Mouse (Mus musculus): ENCODE measurements around the gene Polr3g. TPM values are rescaled to one million over a fixed set of nuclear protein-coding genes. Genes with fewer than 3 reads are reported as not detected.

The Polr3g gene
- polyA plus RNA-seq, 1 experiment from 2014 or later = 5.1 TPM

DNA sequence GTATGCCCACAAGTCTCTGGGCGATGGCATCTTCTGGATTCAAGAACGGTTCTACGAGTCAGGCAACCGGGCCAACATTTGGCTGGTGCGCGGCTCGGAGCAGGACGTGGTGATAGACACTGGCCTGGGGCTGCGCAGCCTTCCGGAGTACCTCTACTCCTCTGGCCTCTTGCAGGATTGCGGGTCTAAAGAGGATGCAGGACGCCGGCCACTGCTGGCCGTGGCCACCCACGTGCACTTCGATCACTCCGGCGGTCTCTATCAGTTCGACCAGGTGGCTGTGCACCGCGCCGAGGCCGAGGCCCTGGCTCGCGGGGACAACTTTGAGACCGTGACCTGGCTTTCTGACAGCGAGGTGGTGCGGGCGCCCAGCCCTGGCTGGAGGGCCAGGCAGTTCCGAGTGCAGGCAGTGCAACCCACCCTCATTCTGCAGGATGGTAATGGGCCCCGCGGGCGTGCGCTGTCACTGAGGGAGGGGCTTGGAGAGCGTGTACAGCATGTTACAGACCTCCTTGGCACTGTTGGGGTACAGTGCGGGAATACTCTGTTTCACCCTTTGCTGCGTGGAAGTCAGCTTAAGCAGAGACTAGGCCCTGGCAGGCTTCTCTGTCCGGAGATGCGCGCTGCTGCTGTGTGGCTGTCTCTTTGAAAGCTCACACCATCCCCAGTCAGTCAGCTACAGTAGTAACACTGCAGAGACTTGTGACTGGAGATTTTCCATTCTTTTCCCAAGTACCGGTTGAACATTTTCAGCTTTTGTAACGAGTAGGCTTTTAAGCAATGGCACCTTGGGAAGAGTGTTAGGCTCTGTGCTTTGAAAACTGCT, 946 bp upstream of the Polr3g start:
- no peak for DNase-seq (ENCODE audit: low spot score)
- under 1% methylated on average over 41 of the region's 42 CpGs for WGBS
- ATAC-seq = no peak; the same call in 1 of the 2 replicates
- no peaks in the 10 kb centered on the region for H3K4me1 ChIP-seq (ENCODE audit: insufficient read depth, low read depth, low read length)
- H3K4me2 ChIP-seq (replicated peaks; ENCODE audit: low read depth, low read length) = peak overlapping the region; percentile 98
- no peaks in the 10 kb centered on the region for H3K27me3 ChIP-seq (replicated peaks; ENCODE audit: insufficient read depth, low read length)
- peak overlapping the region; percentile 46; the same call in 1 of the 2 replicates for H3K9ac ChIP-seq (replicated peaks; ENCODE audit: low read depth)
- H3K9me3 ChIP-seq (ENCODE audit: low read length) = no peaks in the 10 kb centered on the region
- H3K27ac ChIP-seq (ENCODE audit: low read length) = 0 out of 2 replicates have a peak overlapping the region, but pooled peaks have one; percentile 32
- H3K4me3 ChIP-seq (ENCODE audit: low read depth, low read length) = peak overlapping the region; percentile 75
- no peaks in the 10 kb centered on the region for H3K36me3 ChIP-seq (ENCODE audit: insufficient read depth, low read length)
- TF ChIP-seq EP300 (IDR thresholded peaks at IDR 0.05) = no peak

DNA sequence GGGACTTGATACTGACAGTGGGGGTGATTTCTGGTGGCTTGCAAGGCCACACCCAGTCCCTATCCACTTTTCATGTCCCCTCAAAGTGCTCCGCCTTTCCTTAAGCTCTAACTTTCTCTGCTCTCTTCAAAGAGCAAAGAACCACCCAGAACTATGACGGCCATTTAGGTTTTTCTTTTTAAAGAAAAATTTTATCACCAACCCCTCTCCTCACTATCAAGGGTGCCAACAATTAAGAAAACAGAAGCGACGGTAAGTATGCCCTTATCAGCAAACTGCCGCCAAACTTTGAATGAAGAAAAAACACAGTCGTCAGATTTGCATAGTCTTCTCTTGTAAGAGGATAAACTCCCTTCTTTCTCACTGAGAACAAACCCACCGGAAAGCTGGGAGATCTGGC, 547 bp downstream of the Polr3g start:
- Histone ChIP-seq H3K36me3 (ENCODE audit: insufficient read depth, low read length) (no peaks in the 10 kb centered on the region), H3K4me2 (replicated peaks; ENCODE audit: low read depth, low read length) (peak overlapping the region; percentile 98), H3K4me1 (ENCODE audit: insufficient read depth, low read depth, low read length) (no peaks in the 10 kb centered on the region), H3K27ac (ENCODE audit: low read length) (no peak overlapping the region), H3K27me3 (replicated peaks; ENCODE audit: insufficient read depth, low read length) (no peaks in the 10 kb centered on the region), H3K9ac (replicated peaks; ENCODE audit: low read depth) (peak overlapping the region; percentile 17; the same call in 1 of the 2 replicates), H3K9me3 (ENCODE audit: low read length) (no peaks in the 10 kb centered on the region), H3K4me3 (ENCODE audit: low read depth, low read length) (peak overlapping the region; percentile 75)
- 1% methylated on average over 7 of the region's 7 CpGs for WGBS
- ATAC-seq (no peak), DNase-seq (ENCODE audit: low spot score) (peak; percentile 20)
- TF ChIP-seq EP300 (IDR thresholded peaks at IDR 0.05) (no peak), CTCF (IDR thresholded peaks at IDR 0.05) (no peak)

DNA sequence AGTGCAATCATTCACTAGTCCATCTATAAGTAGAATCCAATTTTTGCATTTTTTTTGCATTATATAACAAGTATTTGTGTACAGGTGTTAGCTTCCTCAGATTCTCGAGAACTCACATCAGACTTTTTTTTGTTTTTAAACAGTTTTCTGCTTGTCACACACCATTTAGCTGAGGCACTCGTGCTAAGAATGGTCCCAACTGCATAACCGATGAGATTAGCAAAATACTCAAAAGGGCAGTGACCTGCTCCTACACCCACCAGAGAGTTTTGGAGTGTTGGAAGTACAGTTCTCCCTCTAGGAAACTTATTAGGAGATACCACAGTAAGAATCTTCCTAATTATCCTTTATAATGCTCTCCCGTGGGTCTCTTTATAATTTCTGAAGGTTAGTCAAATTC, 1.0 kb downstream of the Polr3g start:
- H3K36me3 ChIP-seq (ENCODE audit: insufficient read depth, low read length) = no peaks in the 10 kb centered on the region
- H3K4me3 ChIP-seq (ENCODE audit: low read depth, low read length) = no peak overlapping the region
- H3K9me3 ChIP-seq (ENCODE audit: low read length) = no peaks in the 10 kb centered on the region
- H3K27ac ChIP-seq (ENCODE audit: low read length) = no peak overlapping the region
- TF ChIP-seq CTCF (IDR thresholded peaks at IDR 0.05) (no peak), EP300 (IDR thresholded peaks at IDR 0.05) (no peak)
- peak overlapping the region; percentile 98; the same call in 1 of the 2 replicates for H3K4me2 ChIP-seq (replicated peaks; ENCODE audit: low read depth, low read length)
- H3K27me3 ChIP-seq (replicated peaks; ENCODE audit: insufficient read depth, low read length) = no peaks in the 10 kb centered on the region
- H3K4me1 ChIP-seq (ENCODE audit: insufficient read depth, low read depth, low read length) = no peaks in the 10 kb centered on the region
- DNase-seq (ENCODE audit: low spot score) = no peak
- WGBS = 32% methylated on average over 4 of the region's 4 CpGs
- peak overlapping the region; percentile 17; the same call in 1 of the 2 replicates for H3K9ac ChIP-seq (replicated peaks; ENCODE audit: low read depth)
- no peak for ATAC-seq

DNA sequence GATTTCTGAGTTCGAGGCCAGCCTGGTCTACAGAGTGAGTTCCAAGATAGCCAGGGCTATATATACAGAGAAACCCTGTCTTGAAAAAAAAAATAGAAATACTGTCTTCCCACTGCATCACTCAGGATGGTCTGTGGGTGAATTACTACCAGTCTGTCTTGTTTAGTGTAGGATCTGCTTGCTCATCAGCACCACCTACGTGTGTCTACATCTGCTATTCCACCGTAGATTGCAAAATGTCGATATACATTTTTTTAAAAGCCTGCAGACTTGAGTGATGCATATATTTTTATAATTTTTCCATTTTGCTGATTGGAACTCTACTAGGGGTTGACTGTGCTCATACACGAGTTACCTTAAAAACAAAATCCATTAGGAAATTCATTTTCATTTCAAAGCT, 4.5 kb downstream of the Polr3g start:
- ATAC-seq = no peak
- Histone ChIP-seq H3K27ac (ENCODE audit: low read length) (no peak overlapping the region), H3K4me1 (ENCODE audit: insufficient read depth, low read depth, low read length) (no peaks in the 10 kb centered on the region), H3K27me3 (replicated peaks; ENCODE audit: insufficient read depth, low read length) (no peaks in the 10 kb centered on the region), H3K4me3 (ENCODE audit: low read depth, low read length) (no peak overlapping the region), H3K36me3 (ENCODE audit: insufficient read depth, low read length) (no peaks in the 10 kb centered on the region), H3K9ac (replicated peaks; ENCODE audit: low read depth) (no peak overlapping the region), H3K9me3 (ENCODE audit: low read length) (no peaks in the 10 kb centered on the region), H3K4me2 (replicated peaks; ENCODE audit: low read depth, low read length) (no peak overlapping the region)
- WGBS = 95% methylated on average over 5 of the region's 5 CpGs
- no peak for DNase-seq (ENCODE audit: low spot score)
- no peak for TF ChIP-seq EP300 (IDR thresholded peaks at IDR 0.05)

DNA sequence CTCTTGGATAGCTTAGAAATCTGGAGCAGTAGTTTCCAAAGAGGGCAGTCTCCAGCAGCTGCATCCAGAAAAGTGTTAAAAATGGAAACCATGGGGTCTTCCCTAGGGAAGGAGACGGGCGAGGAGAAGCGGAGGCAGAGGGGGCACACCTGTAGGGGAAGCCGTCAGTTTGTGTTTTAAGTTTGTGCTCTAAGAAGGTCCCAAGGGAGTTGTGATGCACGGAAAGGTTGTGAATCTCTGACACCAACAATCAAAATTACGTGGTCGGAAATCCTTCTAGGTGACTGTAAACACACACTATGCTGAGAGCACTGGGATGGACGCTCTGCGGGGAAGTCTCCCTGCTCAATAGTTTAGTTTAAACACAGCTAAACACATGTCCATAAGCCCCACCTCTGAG, 7.2 kb downstream of the Polr3g start:
- Histone ChIP-seq H3K4me2 (replicated peaks; ENCODE audit: low read depth, low read length) (no peak overlapping the region), H3K36me3 (ENCODE audit: insufficient read depth, low read length) (no peaks in the 10 kb centered on the region), H3K9me3 (ENCODE audit: low read length) (no peaks in the 10 kb centered on the region), H3K9ac (replicated peaks; ENCODE audit: low read depth) (no peak overlapping the region), H3K4me1 (ENCODE audit: insufficient read depth, low read depth, low read length) (no peaks in the 10 kb centered on the region), H3K27ac (ENCODE audit: low read length) (no peak overlapping the region), H3K27me3 (replicated peaks; ENCODE audit: insufficient read depth, low read length) (no peaks in the 10 kb centered on the region), H3K4me3 (ENCODE audit: low read depth, low read length) (no peak overlapping the region)
- TF ChIP-seq CTCF (IDR thresholded peaks at IDR 0.05) (no peak), EP300 (IDR thresholded peaks at IDR 0.05) (no peak)
- DNase-seq (ENCODE audit: low spot score) = no peak
- WGBS = 78% methylated on average over 9 of the region's 9 CpGs
- no peak for ATAC-seq

DNA sequence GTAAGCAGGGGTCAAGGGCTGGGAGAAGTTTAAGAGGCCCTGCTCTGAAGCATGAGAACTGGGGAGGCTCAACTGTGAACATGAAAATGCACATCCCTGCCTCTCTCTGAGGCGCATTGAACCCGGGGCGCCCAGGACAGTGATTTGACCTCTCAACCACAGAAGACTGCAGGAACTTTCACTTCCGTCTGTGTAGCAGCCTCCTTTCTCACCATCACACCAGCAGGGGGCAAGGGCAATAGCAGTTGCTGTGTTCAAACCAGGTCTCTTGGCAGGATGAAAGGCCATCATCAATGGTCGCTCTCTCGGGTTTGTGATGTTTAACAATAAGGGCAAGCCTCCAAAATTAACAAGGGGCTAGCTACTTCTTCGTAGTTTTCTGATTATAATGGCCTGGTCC, 7.7 kb downstream of the Polr3g start:
- no peaks in the 10 kb centered on the region for H3K27me3 ChIP-seq (replicated peaks; ENCODE audit: insufficient read depth, low read length)
- TF ChIP-seq EP300 (IDR thresholded peaks at IDR 0.05) (no peak), CTCF (IDR thresholded peaks at IDR 0.05) (no peak)
- H3K4me2 ChIP-seq (replicated peaks; ENCODE audit: low read depth, low read length) = no peak overlapping the region
- DNase-seq (ENCODE audit: low spot score) (no peak), ATAC-seq (no peak)
- H3K4me1 ChIP-seq (ENCODE audit: insufficient read depth, low read depth, low read length) = no peaks in the 10 kb centered on the region
- H3K9me3 ChIP-seq (ENCODE audit: low read length) = no peaks in the 10 kb centered on the region
- no peak overlapping the region for H3K27ac ChIP-seq (ENCODE audit: low read length)
- H3K36me3 ChIP-seq (ENCODE audit: insufficient read depth, low read length) = no peaks in the 10 kb centered on the region
- 81% methylated on average over 7 of the region's 7 CpGs for WGBS
- H3K4me3 ChIP-seq (ENCODE audit: low read depth, low read length) = no peak overlapping the region
- no peak overlapping the region for H3K9ac ChIP-seq (replicated peaks; ENCODE audit: low read depth)

Data from lung, postnatal 0 days (tissue).